Mouse (Mus musculus) ovary, postnatal 14 days (tissue): ENCODE results near the gene Ddx19b.
"Not testable (repeated sequence)": the region's sequence is repeated elsewhere in the genome, so short reads cannot be mapped to it uniquely, and the experiment has no call there.

ENCODE experiments used
- DNase-seq: peaks from one replicate; pipeline ENCODE4 v3.0.0; 2022; ENCODE audit warnings: low spot score

Gene Ddx19b

DNA sequence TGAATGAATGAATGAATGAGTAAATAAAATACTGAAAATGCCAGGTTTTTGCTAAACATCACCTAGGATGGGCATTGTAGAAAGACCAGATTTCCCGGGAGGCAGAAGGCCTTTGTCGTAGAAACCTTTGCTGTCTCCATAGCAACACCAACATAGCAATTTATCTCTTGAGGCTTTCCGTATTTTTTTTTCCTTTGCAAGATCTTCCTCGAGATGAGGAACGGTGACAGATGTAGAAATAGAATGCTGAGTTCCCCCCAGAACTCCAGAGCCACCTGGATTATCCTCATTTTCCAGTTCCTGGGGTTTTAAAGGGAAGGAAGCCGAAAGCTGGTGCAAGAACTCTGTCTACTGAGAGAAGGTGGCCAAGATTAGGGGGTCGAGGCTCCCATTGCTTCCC is 66.9 kb downstream of the Ddx19b start:
- DNase-seq, result no peak

DNA sequence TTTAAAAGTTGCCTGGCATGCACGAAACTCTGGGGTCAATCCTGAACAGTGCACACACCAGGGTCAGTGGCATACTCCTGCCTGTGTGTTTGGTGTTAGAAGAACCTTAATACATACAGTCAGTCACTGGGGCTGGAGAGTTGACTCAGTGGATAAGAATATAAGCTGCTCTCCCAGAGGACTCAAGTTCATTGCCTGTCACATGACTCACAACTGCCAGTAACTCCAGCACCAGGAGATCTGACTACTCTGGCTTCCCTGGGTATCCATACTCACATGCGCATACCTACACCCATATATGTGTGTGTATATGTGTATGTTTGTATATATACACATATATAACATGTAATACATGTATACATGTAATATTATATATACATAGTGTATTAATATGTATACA is 68.5 kb downstream of the Ddx19b start:
- DNase-seq, result no peak

DNA sequence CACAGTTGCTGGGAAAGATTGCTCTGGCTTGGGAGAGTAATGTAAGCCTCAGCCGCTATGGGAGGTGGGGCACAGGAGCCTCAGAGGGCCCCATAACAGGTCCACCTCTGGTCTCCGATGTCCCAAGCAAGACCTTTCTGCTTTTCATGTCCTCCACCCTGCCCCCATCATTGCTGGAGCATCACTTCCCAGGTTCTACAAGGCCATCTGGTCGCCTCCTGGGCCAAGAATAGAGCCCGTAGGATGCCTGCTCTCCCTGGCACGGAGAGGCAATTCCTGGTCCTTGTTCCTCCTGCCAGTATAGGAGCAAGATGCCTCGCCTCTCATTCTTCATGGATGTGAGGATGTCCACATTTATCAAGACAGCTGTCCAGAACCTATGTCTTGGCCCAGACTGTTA is 71.6 kb downstream of the Ddx19b start:
- no peak for DNase-seq

DNA sequence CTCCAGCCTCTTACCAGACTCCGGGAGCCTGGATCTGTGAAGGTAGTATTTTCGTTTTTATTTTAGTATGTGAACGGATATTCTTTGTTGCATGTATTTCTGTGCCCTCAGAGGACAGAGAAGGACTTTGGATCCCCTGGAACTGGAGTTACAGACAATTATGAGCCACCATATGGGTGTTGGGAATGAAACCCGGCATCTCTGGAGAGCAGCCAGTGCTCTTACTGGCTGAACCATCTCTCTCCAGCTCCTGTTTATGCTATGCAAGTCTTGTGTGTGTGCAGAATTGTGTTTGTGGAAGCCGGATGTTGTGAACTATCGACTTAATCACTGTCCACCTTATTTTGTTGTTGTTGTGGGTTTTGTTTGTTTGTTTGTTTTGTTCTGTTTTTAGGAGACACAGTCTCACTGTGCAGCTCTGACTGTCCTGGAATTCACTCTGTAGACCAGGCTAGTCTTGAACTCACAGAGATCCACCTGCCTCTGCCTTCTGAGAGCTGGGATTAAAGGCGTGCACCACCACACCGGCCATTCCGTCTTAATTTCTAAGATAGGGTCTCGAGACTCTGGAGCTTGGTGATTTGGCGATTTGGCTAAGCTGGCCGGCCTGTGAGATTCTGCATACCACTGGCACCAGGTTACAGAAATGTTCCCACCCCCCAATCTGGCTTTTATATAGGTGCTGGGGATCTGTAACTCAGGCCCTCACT is 72.3 kb downstream of the Ddx19b start:
- DNase-seq, result no peak

DNA sequence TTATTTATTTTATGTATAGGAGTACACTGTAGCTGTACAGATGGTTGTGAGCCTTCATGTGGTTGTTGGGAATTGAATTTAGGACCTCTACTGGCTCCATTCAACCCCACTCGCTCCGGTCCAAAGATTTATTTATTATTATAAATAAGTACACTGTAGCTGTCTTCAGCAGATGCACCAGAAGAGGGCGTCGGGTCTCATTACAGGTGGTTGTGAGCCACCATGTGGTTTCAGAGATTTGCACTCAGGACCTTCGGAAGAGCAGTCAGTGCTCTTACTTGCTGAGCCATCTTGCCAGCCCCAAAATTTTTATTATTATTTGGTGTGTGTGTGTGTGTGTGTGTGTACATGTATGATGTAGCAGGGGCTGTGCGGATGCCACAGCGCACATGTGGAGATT is 73.0 kb downstream of the Ddx19b start:
- DNase-seq, result not testable (repeated sequence)

DNA sequence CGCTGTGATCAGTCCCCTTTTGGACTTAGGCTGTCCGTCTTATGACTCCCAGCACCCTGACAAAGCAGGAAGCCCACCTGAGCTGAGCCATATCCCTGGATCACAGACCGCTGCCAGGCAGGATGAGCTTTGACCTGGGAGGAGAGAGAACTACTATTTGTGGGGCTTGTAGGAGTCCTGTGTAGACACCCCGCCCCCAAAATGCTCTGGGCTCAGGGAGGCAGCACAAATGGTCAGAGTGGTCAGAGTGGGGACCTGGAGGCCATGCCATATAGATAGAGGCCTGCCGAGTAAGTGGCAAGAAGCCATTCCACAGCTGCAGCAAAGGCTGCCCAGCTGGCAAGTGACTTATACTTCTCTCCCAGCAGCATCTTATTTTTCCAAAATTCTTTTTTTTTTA is 73.4 kb downstream of the Ddx19b start:
- DNase-seq, result no peak

DNA sequence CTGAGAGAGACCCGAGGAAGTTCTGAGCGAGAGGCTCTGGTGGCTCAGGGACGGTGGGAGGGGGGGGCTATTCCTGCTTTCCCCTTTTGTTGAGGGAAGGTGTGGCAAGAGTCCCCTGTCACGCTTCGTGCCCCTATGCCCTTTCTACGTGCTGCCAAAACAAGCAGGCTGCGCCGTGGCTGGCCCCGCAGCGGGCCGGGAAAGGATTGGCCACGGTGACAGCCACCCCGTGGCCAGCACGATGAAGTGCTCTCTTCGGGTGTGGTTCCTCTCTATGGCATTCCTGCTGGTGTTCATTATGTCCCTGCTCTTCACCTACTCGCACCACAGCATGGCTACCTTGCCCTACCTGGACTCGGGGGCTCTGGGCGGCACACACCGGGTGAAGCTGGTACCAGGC is 74.1 kb downstream of the Ddx19b start:
- no peak for DNase-seq

DNA sequence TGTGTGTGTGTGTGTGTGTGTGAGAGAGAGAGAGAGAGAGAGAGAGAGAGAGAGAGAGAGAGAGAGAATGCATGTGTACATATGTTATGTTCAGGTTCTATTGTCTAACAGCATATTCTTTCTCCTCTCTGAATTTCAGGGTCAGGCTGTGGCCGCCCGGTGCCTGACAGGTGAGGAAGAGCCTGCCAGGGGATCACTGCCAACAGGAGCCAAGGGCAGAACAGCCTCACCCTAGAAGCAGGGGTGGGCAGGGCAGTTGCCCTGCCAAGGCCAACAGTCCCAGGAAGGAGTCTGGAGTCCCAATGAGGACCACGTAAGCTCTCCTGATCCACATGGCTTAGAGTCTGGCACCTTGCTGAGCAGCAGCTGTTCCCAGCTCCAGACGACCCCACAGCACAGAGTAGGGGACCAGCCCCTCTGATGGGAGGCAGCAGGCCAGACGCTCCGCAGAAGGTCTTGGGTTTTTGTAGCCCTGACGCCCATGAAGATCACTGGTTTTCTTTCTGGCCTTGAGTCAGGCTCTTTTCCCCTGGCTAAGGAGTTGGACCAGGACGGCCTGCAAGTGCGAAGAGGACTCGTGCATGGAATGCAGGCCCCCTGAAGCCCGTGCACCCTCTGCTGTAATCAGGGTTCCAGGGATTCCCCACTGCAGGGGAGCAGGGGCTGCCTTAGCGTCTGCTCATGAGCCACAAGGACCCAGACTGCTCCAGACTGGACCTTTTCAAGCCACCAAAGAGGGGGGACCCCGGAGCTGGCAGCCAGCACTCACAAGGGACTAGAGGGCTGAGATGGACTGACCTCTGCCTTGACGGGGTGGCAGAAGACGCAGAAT is 74.7 kb downstream of the Ddx19b start:
- DNase-seq, result no peak

DNA sequence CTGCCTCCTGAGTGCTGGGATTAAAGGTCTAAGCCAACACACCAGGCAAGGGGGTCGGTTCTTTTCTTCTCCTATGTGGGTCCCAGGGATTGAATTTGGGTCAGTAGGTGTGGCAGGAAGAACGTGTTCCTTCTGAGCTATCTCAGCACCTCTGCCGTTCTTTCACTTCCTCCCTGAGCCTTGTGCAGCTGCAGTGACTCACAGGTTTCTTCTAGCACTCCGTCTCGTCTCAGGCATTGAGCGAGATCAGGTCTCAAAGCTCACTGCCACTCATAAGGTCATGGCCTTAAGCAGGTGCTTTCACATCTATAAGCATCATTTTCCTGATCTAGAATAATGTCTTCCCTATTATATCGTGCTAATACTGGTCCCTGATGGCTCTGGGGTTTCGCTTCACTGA is 76.8 kb downstream of the Ddx19b start:
- DNase-seq, result no peak
